Mouse (Mus musculus): ENCODE measurements around the gene Zswim3.

Zswim3 gene

GRCm38 (mm10) chr2:164803921-164804313 lies 981 bp upstream of the Zswim3 start:
- intact Hi-C loops (cut with DNase I) = no loop called here

- intact Hi-C loops (cut with DNase I) = no loop called here
Observed at GRCm38 (mm10) chr2:164805332-164805718, 427 bp downstream of the Zswim3 start.

DNA sequence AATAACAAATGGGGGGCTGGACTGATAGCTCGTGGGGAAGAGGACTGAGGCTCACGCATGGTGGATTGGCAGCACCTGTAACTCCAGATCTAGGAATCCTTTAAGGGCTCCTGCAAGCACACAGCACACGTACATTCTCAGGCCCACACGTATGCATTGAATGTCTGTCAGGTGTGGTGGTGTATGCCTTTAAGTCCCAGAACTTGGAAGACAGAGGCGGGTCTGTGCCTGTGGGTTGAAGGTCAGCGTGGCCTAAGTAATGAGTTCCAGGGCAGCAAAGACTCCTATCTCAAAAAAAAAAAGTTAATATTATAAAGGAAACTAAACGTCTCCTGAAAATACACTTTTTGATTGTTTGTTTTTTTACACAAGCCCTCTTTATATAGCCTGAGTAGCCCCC lies 1.7 kb downstream of the Zswim3 start:
- intact Hi-C loops (cut with DNase I) = no loop called here

DNA sequence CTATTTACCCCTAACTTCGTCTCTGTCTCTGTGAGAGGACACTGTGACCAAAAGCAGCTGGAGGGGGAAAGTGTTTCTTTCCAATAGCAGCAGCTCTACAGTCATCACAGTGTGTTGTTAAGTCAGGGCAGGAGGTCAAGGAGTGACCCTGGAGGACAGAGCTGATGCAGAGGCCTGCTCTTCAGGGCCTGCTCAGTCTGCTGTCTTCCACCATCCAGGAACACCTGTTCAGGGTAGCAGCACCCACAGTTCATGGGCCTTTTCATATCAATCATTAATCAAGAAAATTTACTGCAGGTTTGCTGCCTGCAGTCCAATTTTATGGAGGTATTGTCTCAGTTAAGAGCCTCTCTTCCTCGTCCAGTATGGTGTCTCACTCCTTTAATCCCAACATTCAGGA lies 8.7 kb downstream of the Zswim3 start:
- intact Hi-C loops (cut with DNase I) = no loop called here

GRCm38 (mm10) chr2:164815348-164815747 lies 10.4 kb downstream of the Zswim3 start:
- intact Hi-C loops (cut with DNase I) = no loop called here

GRCm38 (mm10) chr2:164815821-164816220 lies 10.9 kb downstream of the Zswim3 start:
- intact Hi-C loops (cut with DNase I) = no loop called here

GRCm38 (mm10) chr2:164817206-164817605 lies 12.3 kb downstream of the Zswim3 start:
- intact Hi-C loops (cut with DNase I) = no loop called here

- intact Hi-C loops (cut with DNase I) = no loop called here
Observed at GRCm38 (mm10) chr2:164817703-164818102, 12.8 kb downstream of the Zswim3 start.

GRCm38 (mm10) chr2:164821060-164821459 lies 16.2 kb downstream of the Zswim3 start:
- intact Hi-C loops (cut with DNase I) = no loop called here

DNA sequence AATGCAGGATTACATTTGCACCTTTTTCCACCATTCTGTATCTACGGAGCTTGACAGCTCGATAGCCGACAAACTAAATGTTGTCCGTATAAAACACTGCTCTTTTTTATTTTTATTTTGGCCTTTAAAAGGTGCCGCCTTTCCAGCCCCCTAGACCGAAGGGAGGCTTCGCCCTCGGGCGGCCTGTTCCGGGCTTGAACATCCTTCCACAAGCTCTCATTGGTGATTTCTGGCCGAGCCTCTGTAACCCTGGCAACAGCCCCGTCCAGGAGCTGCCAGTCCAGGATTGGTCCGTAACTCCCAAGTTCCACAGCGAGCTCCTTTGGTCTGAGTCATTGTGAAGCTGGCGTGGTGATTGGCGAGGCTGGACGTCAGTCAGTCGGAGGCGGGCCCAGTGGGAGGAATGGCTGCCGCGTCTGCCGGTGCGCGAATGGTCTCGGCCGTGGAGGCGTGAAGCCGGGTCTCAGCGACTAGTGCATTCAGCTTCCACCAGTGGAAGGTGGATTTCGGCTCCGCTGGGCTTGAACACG lies 17.8 kb downstream of the Zswim3 start, which contains the start of gene Zswim1:
TSS of gene Zswim1 (plus strand) at position 51 of the 530 bp plus-strand sequence.
- intact Hi-C loops (cut with DNase I) = no loop called here

DNA sequence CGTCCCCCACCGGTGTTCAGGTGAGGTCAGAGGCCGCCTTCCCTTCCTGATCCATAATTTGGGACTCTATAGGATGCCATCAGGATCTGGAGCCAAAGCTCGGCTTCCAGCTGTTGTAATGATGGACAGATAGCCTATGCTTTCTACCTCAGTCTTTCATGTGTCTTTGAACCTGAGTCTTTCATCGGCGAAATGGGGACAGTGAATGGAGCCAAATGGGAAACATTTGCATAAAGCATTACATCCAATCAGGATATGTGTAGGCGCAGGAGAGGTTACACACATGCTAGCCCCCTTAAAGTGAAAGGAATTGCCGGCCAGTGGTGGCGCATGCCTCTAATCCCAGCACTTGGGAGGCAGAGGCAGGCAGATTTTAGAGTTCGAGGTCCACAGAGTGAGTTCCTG lies 18.3 kb downstream of the Zswim3 start:
- intact Hi-C loops (cut with DNase I) = no loop called here

DNA sequence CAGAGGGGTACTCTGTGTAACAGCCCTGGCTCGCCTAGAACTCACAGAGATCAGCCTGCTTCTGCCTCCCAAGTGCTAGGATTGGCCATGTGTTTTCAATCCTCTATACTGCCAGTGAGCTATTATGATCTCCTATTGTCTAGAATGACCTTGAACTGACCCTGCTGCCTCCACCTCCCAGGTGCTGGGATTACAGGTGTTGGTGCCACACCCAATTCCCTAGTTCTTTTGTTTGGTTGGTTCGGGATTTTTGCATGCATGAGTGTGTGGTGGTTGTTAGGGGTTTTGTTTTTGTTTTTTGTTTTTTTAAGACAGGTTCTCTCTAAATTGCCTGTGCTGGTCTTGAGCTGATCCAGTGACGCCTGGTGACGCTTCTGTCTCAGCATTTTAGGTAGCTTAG lies 19.1 kb downstream of the Zswim3 start:
- intact Hi-C loops (cut with DNase I) = no loop called here

GRCm38 (mm10) chr2:164825521-164825920 lies 20.6 kb downstream of the Zswim3 start:
- intact Hi-C loops (cut with DNase I) = no loop called here

DNA sequence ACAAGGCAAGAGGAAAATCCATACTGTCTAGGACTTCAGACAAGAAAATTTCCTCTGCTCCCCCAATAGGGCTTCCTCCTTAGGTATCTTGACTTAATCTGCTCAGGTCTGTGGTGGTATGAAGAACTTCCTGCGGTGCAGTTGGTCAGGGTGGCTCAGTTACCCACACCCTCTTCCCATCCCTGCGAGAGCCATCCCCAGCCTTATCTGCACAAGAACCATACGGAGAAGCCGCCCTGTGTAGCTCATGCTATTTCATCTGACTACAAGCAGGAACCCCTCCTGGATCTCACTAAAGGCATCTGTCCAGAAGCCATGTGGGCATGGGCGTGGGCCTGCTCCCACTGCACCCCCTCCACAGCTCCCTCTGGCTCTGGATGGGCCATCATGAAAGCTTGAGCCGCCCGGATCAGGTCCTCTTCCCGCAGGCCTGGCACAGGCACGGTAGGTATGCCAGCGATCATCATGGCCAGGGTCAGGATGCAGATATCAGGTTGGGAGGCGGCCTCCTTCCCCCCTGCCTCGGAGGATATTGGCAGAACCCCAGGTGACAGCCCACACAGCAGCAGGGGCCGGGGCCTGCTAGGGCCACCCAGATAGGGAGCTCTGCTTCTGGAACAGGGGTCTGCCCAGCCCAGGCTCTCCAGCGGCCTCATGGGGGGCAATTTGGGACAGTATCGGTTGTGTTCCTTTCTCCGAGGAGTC lies 22.4 kb downstream of the Zswim3 start:
- intact Hi-C loops (cut with DNase I) = no loop called here

DNA sequence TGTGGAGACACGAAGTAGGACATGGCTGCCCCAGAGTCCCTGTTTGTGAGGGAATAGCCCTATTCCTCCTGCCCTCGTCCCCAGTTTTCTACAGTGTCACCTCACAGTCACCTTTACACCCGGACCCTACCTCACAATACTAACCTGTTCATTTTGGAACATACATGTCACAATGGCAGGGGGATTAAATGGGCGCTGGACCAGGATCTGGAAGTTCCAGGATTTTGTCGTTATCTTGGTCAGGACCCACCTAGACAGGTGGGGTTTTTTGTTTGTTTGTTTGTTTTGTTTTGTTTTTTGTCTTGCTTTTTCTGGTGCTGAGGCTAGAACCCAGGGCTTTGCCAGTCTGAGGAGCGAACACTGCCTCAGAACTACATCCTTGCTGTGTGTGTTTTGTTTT lies 23.5 kb downstream of the Zswim3 start, which contains the start of gene Spata25:
TSS of gene Spata25 (minus strand) at position 101 of the 400 bp plus-strand sequence.
- intact Hi-C loops (cut with DNase I) = no loop called here

GRCm38 (mm10) chr2:164829090-164829489 lies 24.2 kb downstream of the Zswim3 start:
- intact Hi-C loops (cut with DNase I) = no loop called here

- intact Hi-C loops (cut with DNase I) = loop anchor here (5.0 kb wide), 2 partner anchors 41 to 66 kb away; no protein-coding TSS in a partner anchor
Observed at GRCm38 (mm10) chr2:164831029-164831428, 26.1 kb downstream of the Zswim3 start.

DNA sequence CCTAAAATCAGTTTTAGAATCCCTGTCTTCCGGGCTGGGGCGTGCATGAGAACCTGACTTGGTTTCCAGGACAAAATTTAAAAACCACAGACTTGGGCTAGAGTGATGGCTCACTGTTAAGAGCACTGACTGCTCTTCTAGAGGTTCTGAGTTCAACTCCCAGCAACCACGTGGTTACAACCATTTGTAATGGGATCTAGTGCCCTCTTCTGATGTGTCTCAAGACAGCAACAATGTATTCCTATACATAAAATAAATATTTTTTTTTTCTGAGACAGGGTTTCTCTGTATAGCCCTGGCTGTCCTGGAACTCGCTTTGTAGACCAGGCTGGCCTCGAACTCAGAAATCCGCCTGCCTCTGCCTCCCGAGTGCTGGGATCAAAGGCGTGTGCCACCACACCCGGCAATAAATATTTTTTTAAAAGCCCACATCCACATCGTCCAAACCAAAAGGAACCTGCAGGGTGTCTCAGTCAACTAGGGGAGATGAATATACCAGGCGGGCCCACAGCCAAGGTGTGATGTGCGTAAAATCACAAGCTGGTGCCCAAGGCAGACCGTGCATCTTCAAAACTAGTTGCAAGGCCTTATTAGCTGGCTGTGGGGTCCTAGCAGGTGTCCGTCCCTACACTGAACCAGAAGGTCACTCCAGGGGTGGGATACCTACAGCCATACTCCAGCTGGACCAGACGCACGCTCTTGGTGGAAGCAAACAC lies 27.3 kb downstream of the Zswim3 start:
- intact Hi-C loops (cut with DNase I) = loop anchor here (5.0 kb wide), 2 partner anchors 40 to 65 kb away; no protein-coding TSS in a partner anchor

- intact Hi-C loops (cut with DNase I) = loop anchor here (5.0 kb wide), 2 partner anchors 39 to 64 kb away; no protein-coding TSS in a partner anchor
Observed at GRCm38 (mm10) chr2:164832748-164833301, 27.9 kb downstream of the Zswim3 start, which contains the start of gene Ctsa. Gene Ctsa, plus strand, starts transcription at chr2:164832873.

DNA sequence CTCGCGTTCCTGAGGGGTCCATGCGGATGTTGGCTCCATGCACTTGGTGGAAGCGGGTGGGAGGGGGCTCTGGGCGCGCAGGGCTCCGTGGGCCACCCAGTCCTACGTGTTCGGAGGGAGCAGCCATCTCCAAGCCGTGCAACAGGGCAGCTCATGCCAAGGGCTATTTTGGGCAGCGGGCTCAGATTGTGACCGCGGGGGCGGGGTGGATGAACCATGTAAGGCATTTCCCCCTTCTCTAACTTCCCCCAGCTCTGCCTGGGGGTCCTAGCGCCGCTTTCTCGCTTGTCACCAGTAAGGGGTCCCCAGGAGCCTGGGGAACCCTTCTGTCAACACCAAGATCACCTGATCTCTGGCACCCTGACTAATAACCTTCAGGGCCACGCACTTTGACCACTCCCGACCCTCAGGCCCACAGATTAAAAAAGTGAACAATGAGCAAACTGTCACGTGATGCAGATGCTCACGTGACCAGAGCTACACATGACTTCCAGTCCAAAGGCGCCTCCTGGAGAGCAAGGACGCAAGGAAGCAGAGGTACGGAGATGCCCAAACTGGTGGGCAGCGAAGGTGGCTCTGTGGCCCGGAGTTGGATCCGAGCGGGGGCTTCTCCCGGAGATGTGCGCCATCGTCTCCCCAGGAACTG lies 28.5 kb downstream of the Zswim3 start, which contains the start of gene Neurl2:
TSS of gene Neurl2 (minus strand) at position 143 of the 646 bp plus-strand sequence.
- intact Hi-C loops (cut with DNase I) = loop anchor here (5.0 kb wide), 2 partner anchors 39 to 64 kb away; no protein-coding TSS in a partner anchor

DNA sequence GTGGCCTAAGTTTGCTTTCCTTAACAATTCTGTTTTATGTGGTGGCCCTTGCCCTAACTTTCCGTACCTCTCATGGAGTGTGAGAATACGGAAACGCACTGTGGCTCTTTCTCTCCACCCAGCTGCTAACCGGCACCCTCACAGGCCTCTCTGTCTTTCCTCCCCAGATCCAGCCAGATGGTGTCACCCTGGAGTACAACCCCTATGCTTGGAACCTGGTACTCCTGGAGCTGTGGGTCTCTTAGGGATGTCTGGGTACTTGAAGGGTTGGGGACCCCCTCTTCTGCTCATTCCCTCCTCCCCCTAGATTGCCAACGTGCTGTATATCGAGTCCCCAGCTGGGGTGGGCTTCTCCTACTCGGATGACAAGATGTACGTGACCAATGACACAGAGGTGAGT lies 29.6 kb downstream of the Zswim3 start:
- intact Hi-C loops (cut with DNase I) = loop anchor here (5.0 kb wide), 2 partner anchors 38 to 63 kb away; no protein-coding TSS in a partner anchor

All from adrenal gland (tissue).